Mouse (Mus musculus) heart, adult 2 months (tissue): ENCODE measurements around the gene Prrx1.

Source experiments
- CTCF ChIP-seq: fragments of 200-600 bp; IDR thresholded peaks from 2 replicates; pipeline ENCODE4 v1.8.1; 2022; ENCODE audit warnings: antibody characterized with exemption, mild to moderate bottlenecking, moderate library complexity
- EP300 ChIP-seq: fragments of 200-500 bp; IDR thresholded peaks from 2 replicates; pipeline ENCODE4 v1.6.1; 2011; ENCODE audit warnings: low read depth, low read length, control low read depth; ENCODE audit not compliant: insufficient read depth
- POLR2A ChIP-seq: fragments of 200-500 bp; IDR thresholded peaks from 2 replicates; pipeline ENCODE4 v1.6.1; 2011; ENCODE audit warnings: mild to moderate bottlenecking, low read depth, low read length, control low read depth; ENCODE audit not compliant: insufficient read depth

GRCm38 (mm10) chr1:163358165-163358564 lies 44.7 kb upstream of the Prrx1 start:
- TF ChIP-seq POLR2A (no peak), CTCF (no peak), EP300 (no peak)
